Mouse (Mus musculus) MEL (cell line): ENCODE measurements around the gene St7l.

ENCODE experiments used
- CTCF ChIP-seq, 3 experiments: IDR thresholded peaks in 2 of 3; conservative IDR thresholded peaks in 1 of 3; 2 replicates each; pipeline ENCODE4 v1.5.1; 2011 to 2012; ENCODE audit warnings: low read length in 3 of 3, low read depth in 2 of 3, mild to moderate bottlenecking in 2 of 3, improper control_type of control experiment in 1 of 3, inconsistent platforms in 1 of 3, mixed read lengths in 1 of 3, moderate library complexity in 1 of 3; ENCODE audit not compliant: control insufficient read depth in 1 of 3, insufficient read depth in 1 of 3, poor library complexity in 1 of 3, severe bottlenecking in 1 of 3
- TAL1 ChIP-seq: IDR thresholded peaks from 2 replicates; pipeline ENCODE4 v1.6.1; 2012; ENCODE audit warnings: mild to moderate bottlenecking, inconsistent platforms, low read length, moderate library complexity, mixed read lengths

- TF ChIP-seq TAL1 = no peak
- no peak for TF ChIP-seq CTCF (IDR thresholded peaks at IDR 0.05 in 2 of 3, conservative IDR thresholded peaks at IDR 0.05 in 1 of 3; ENCODE audit: control insufficient read depth in 1 of 3, insufficient read depth in 1 of 3, low read depth in 2 of 3, low read length in 3 of 3, poor library complexity in 1 of 3, severe bottlenecking in 1 of 3)
Measured at GRCm38 (mm10) chr3:104905389-104905788, 41.6 kb downstream of the St7l start.
